Mouse (Mus musculus): ENCODE data around the gene Slc25a25.

GRCm38 (mm10) chr2:32494522-32494921 is 43.3 kb upstream of the Slc25a25 start:
- TF ChIP-seq IRF4 (IDR thresholded peaks at IDR 0.05; ENCODE audit: low read depth, low read length) (no peak), CTCF (conservative IDR thresholded peaks at IDR 0.05 in 1 of 2, IDR thresholded peaks at IDR 0.05 in 1 of 2; ENCODE audit: low read depth in 2 of 2, low read length in 2 of 2) (no peak), POLR2A (IDR thresholded peaks at IDR 0.05; ENCODE audit: low read depth, low read length) (no peak), EP300 (IDR thresholded peaks at IDR 0.05; ENCODE audit: low read length) (no peak), JUND (conservative IDR thresholded peaks at IDR 0.05; ENCODE audit: low read depth, low read length) (no peak), POLR2AphosphoS2 (IDR thresholded peaks at IDR 0.05; ENCODE audit: low read depth, low read length) (no peak), ZKSCAN1 (IDR thresholded peaks at IDR 0.05; ENCODE audit: borderline replicate concordance, low read depth, low read length) (no peak), MAX (IDR thresholded peaks at IDR 0.05; ENCODE audit: low read length) (no peak), CHD2 (IDR thresholded peaks at IDR 0.05; ENCODE audit: low read length) (no peak), ZNF384 (IDR thresholded peaks at IDR 0.05; ENCODE audit: low read depth, low read length) (no peak), CHD1 (IDR thresholded peaks at IDR 0.05; ENCODE audit: low read depth, low read length) (no peak), GABPA (IDR thresholded peaks at IDR 0.05; ENCODE audit: insufficient replicate concordance, low read depth, low read length) (no peak)
